ENCODE assay signal across 8 mouse cellular contexts in genomic region chr5:4758331-4759080, GRCm38 (mm10). TPM values are rescaled to one million over a fixed set of nuclear protein-coding genes. Genes with fewer than 3 reads are reported as not detected.
DNase-seq lines count a peak whose midpoint lies in the region; ATAC-seq and TF ChIP-seq lines count a peak whose summit lies in the region.

No protein-coding gene starts in this region.

- no peak for DNase-seq in gastrocnemius, adult 2 months
- no peak for DNase-seq in gastrocnemius, adult 18-20 months (ENCODE audit: low spot score)
- DNase-seq in forelimb bud, embryonic 11.5 days (ENCODE audit: low read depth, low spot score): peak; percentile 31
- DNase-seq in gastrocnemius, postnatal 10 days: no peak
- DNase-seq in cerebellum, adult 9-10 months: no peak

- TF ChIP-seq EP300 in ES-Bruce4 (IDR thresholded peaks at IDR 0.05; ENCODE audit: insufficient read depth, low read depth, low read length): no peak

- peak overlapping the region; percentile 64 for H3K4me2 ChIP-seq in liver, embryonic 16.5 days (ENCODE audit: low read depth, low read length)

- no peaks in the 10 kb centered on the region for H3K4me1 ChIP-seq in ES-Bruce4 (ENCODE audit: control insufficient read depth, insufficient read depth, low read length)
- H3K4me1 ChIP-seq in liver, embryonic 16.5 days (ENCODE audit: control insufficient read depth, low read depth, low read length): no peaks in the 10 kb centered on the region; the same call in 1 of the 2 replicates

- no peaks in the 10 kb centered on the region for H3K36me3 ChIP-seq in ES-Bruce4 (ENCODE audit: control insufficient read depth, insufficient read depth, low read length, poor library complexity, severe bottlenecking)
- H3K36me3 ChIP-seq in liver, embryonic 16.5 days (ENCODE audit: control insufficient read depth, insufficient read depth): no peaks in the 10 kb centered on the region

- WGBS in liver, embryonic 16.5 days (ENCODE audit: insufficient replicate concordance): 1% methylated on average over 23 of the region's 23 CpGs

- H3K27me3 ChIP-seq in ES-Bruce4 (ENCODE audit: control insufficient read depth, insufficient read depth, low read length, poor library complexity, severe bottlenecking): peaks cover 6% of the 10 kb centered on the region; the same call in 1 of the 2 replicates
- H3K27me3 ChIP-seq in liver, embryonic 16.5 days (ENCODE audit: control insufficient read depth, insufficient read depth, low read depth, low read length): peaks cover 46% of the 10 kb centered on the region

- H3K4me3 ChIP-seq in gastrocnemius, adult 2 months: peak overlapping the region; percentile 95
- peak overlapping the region; percentile 44 for H3K4me3 ChIP-seq in ES-Bruce4 (ENCODE audit: low read depth, low read length)
- H3K4me3 ChIP-seq in liver, embryonic 16.5 days (ENCODE audit: low read depth, low read length): peak overlapping the region; percentile 65

- ATAC-seq in liver, embryonic 16.5 days (ENCODE audit: low read depth): no peak
- ATAC-seq in cerebellum, adult (ENCODE audit: insufficient number of reproducible peaks, low FRiP score, low TSS enrichment): no peak

- H3K9me3 ChIP-seq in ES-Bruce4 (replicated peaks; ENCODE audit: control insufficient read depth, insufficient read depth, low read length, poor library complexity, severe bottlenecking): no peaks in the 10 kb centered on the region
- H3K9me3 ChIP-seq in liver, embryonic 16.5 days (replicated peaks; ENCODE audit: control insufficient read depth, low read length): no peaks in the 10 kb centered on the region

- intact Hi-C loops in gastrocnemius, adult 2 months (cut with DNase I): no loop called here

- peak overlapping the region; percentile 88 for H3K27ac ChIP-seq in gastrocnemius, adult 2 months
- no peak overlapping the region for H3K27ac ChIP-seq in ES-Bruce4 (ENCODE audit: insufficient read depth, low read length)
- H3K27ac ChIP-seq in liver, embryonic 16.5 days (ENCODE audit: low read length): peak overlapping the region; percentile 49

- no peak overlapping the region for H3K9ac ChIP-seq in ES-Bruce4 (ENCODE audit: low read depth, poor library complexity, severe bottlenecking)
- H3K9ac ChIP-seq in liver, embryonic 16.5 days (ENCODE audit: low read depth, low read length): peak overlapping the region; percentile 8; the same call in 1 of the 2 replicates

- no peak for TF ChIP-seq CTCF in gastrocnemius, adult 2 months (IDR thresholded peaks at IDR 0.05)
- TF ChIP-seq CTCF in ES-Bruce4 (IDR thresholded peaks at IDR 0.05; ENCODE audit: low read depth, low read length): no peak

- no peak for TF ChIP-seq POLR2A in ES-Bruce4 (IDR thresholded peaks at IDR 0.05; ENCODE audit: insufficient read depth, low read length)

RNA-seq across cellular contexts. Expression of gene Fzd1, which starts 0.7 kb away (rescaled TPM):
- total RNA-seq in gastrocnemius, adult 2 months (2021): 1 to 10 TPM; 2.0 to 3.8 TPM
- 1 to 10 TPM; 2.0 to 2.6 TPM for total RNA-seq in gastrocnemius, adult 18-20 months (2021)
- polyA plus RNA-seq in ES-Bruce4 (2011; ENCODE audit: insufficient read depth, insufficient read length, low read depth, missing spikeins): 1.6 and 1.9 TPM in 2 replicates
- polyA plus RNA-seq in liver, embryonic 16.5 days (2015; fragmentation: Nextera tagmentation; extraction: Ambion mirVana): 2.3 and 3.0 TPM in 2 replicates
- 10 to 100 TPM; 12.3 to 13.3 TPM for total RNA-seq in gastrocnemius, postnatal 10 days (2021)

Comparison
In these comparisons a context has a peak if more than half of its experiments do, and no peak if none do; other contexts are left out.
1. H3K4me3 ChIP-seq: peak in every context shown above with its lines; median percentile 95 in gastrocnemius, adult 2 months; 65 in liver, embryonic 16.5 days; 44 in ES-Bruce4.